Mouse (Mus musculus): ENCODE results near the gene Tmed9. TPM values are rescaled to one million over a fixed set of nuclear protein-coding genes. Genes with fewer than 3 reads are reported as not detected.

Tmed9 gene
- polyA plus RNA-seq, 1 experiment from 2014 or later = 110 TPM

DNA sequence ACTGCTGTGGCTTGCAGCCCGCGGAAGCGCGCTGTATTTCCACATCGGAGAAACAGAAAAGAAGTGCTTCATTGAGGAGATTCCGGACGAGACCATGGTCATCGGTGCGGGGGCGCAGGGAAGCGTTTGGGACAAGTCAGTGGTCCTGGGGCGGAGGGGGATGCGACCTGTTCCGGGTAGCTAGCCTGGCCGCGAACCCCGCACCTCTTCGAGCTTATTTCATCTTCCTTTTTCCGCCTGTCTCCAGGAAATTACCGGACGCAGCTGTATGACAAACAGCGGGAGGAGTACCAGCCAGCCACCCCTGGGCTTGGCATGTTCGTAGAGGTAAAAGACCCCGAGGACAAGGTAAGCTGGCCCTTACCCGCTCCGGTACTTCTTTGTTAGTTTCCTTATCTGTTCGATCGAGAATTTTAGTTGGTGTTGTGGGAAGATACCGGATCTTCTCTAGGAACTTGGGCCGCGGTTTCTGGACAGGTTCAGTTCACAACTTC is 19.8 kb downstream of the Tmed9 start:
- H3K27ac ChIP-seq (replicated peaks) = peak overlapping the region; percentile 87
- peak overlapping the region; percentile 78 for H3K9ac ChIP-seq (replicated peaks)
- ATAC-seq (ENCODE audit: low FRiP score) = peak; percentile 47
- 0 out of 2 replicates have a peak, but pooled peaks cover 4% of the 10 kb centered on the region for H3K27me3 ChIP-seq (replicated peaks)
- peaks cover 23% of the 10 kb centered on the region for H3K4me1 ChIP-seq
- WGBS = under 1% methylated on average over 31 of the region's 31 CpGs
- H3K4me3 ChIP-seq (replicated peaks) = peak overlapping the region; percentile 83
- peak overlapping the region; percentile 67 for H3K4me2 ChIP-seq
- H3K9me3 ChIP-seq (replicated peaks) = no peaks in the 10 kb centered on the region
- peaks cover 38% of the 10 kb centered on the region for H3K36me3 ChIP-seq

- Histone ChIP-seq H3K4me2 (no peak overlapping the region), H3K4me3 (replicated peaks) (no peak overlapping the region), H3K9me3 (replicated peaks) (no peaks in the 10 kb centered on the region), H3K9ac (replicated peaks) (no peak overlapping the region), H3K27ac (replicated peaks) (no peak overlapping the region), H3K27me3 (replicated peaks) (0 out of 2 replicates have a peak, but pooled peaks cover 4% of the 10 kb centered on the region), H3K4me1 (peaks cover 31% of the 10 kb centered on the region), H3K36me3 (peaks cover 40% of the 10 kb centered on the region)
- WGBS = 89% methylated on average over 12 of the region's 12 CpGs
- no peak for ATAC-seq (ENCODE audit: low FRiP score)
Measured at GRCm38 (mm10) chr13:55595375-55595774, 21.8 kb downstream of the Tmed9 start.

- 96% methylated on average over 12 of the region's 12 CpGs for WGBS
- no peak overlapping the region for H3K4me2 ChIP-seq
- peaks cover 45% of the 10 kb centered on the region for H3K4me1 ChIP-seq
- ATAC-seq (ENCODE audit: low FRiP score) = no peak
- H3K9me3 ChIP-seq (replicated peaks) = no peaks in the 10 kb centered on the region
- H3K9ac ChIP-seq (replicated peaks) = no peak overlapping the region
- H3K27ac ChIP-seq (replicated peaks) = no peak overlapping the region
- H3K4me3 ChIP-seq (replicated peaks) = no peak overlapping the region
- H3K27me3 ChIP-seq (replicated peaks) = no peaks in the 10 kb centered on the region
- H3K36me3 ChIP-seq = peaks cover 40% of the 10 kb centered on the region
Measured at GRCm38 (mm10) chr13:55596802-55597201, 23.3 kb downstream of the Tmed9 start.

DNA sequence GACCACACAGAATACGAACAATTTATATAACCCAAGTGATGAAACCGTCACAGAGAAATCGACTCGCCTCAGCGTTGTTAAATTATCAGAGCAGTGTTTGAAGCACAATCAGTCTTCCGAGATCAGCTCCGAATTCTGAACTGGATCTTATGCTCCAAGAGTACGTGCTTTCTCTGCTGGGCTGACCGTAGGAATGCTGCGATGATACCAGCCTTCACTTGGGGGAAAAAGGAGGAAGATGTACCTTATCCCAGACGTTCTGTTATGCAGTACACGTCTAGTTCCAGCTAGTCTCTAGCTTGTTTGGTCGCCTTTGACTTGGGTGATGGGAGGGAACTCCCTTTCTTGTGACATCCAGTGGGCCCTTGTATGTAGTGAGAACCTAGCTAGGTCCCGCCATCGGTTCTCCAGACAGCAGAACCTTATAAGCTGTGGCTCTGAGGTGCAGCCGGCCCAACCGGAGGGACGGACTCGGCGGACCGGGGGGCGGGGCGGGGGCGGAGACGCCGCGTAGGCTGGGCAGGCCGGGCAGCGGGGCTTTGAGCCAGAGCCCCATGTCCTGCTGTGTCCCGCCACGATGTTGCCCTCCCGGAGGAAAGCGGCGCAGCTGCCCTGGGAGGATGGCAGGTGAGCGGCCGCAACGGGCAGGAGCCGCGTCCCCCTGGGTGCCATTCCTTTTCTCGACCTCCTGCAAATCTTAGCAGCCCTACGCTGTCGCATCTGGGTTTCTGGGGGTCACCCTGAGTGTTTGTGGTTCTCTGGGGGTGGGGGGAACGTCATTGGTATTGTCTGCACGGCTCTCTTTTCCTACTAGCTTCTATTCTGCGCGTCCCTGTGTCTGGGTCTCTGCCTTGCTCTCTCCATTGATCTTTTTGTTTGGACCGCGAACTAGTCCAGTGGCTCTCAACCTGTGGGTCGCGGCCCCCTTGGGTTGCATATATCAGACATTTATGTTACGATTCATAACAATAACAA is 26.3 kb downstream of the Tmed9 start, which contains the start of gene B4galt7:
Gene B4galt7 (plus strand): TSS at position 331 of the 975 bp plus-strand sequence.
- no peaks in the 10 kb centered on the region for H3K9me3 ChIP-seq (replicated peaks)
- peak within 1 kb of the TSS; percentile 93 for H3K9ac ChIP-seq (replicated peaks)
- ATAC-seq (ENCODE audit: low FRiP score) = peak; percentile 90
- H3K36me3 ChIP-seq = peaks cover 47% of the 10 kb centered on the region
- peak within 1 kb of the TSS; percentile 86 for H3K27ac ChIP-seq (replicated peaks)
- 10% methylated on average over 51 of the region's 51 CpGs for WGBS
- no peaks in the 10 kb centered on the region for H3K27me3 ChIP-seq (replicated peaks)
- peak within 1 kb of the TSS; percentile 96 for H3K4me3 ChIP-seq (replicated peaks)
- H3K4me2 ChIP-seq = peak within 1 kb of the TSS; percentile 76
- H3K4me1 ChIP-seq = peaks cover 40% of the 10 kb centered on the region

- Histone ChIP-seq H3K4me1 (peaks cover 34% of the 10 kb centered on the region), H3K36me3 (peaks cover 40% of the 10 kb centered on the region), H3K4me3 (replicated peaks) (peak overlapping the region; percentile 96), H3K27ac (replicated peaks) (peak overlapping the region; percentile 86), H3K4me2 (peak overlapping the region; percentile 76), H3K9ac (replicated peaks) (peak overlapping the region; percentile 93), H3K9me3 (replicated peaks) (no peaks in the 10 kb centered on the region), H3K27me3 (replicated peaks) (no peaks in the 10 kb centered on the region)
- 12% methylated on average over 9 of the region's 9 CpGs for WGBS
- ATAC-seq (ENCODE audit: low FRiP score) = peak; percentile 39; the same call in 1 of the 2 replicates
Measured at GRCm38 (mm10) chr13:55600657-55601056, 27.1 kb downstream of the Tmed9 start.

DNA sequence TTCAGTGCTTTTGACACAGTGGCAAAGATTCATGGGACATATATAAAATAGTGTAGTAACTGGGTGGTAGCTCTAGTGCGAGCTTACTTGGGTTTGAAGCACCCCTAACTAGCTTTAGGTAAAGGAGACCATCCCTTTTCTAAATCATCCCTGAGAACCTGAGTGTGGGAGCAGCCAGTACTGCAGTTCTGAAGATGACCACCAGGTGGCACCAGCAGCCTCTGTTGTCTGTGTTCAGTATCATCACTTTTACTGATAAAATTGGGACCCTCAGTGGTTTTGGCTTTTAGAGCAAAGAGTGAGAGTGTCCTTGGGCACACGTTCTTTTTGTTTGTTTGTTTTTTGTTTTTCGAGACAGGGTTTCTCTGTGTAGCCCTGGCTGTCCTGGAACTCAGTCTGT is 28.1 kb downstream of the Tmed9 start:
- WGBS = 10% methylated on average over 3 of the region's 3 CpGs
- Histone ChIP-seq H3K27me3 (replicated peaks) (no peaks in the 10 kb centered on the region), H3K27ac (replicated peaks) (no peak overlapping the region), H3K4me3 (replicated peaks) (0 out of 2 replicates have a peak overlapping the region, but pooled peaks have one; percentile 2), H3K9me3 (replicated peaks) (no peaks in the 10 kb centered on the region), H3K4me2 (peak overlapping the region; percentile 76), H3K4me1 (peaks cover 34% of the 10 kb centered on the region), H3K36me3 (peaks cover 32% of the 10 kb centered on the region), H3K9ac (replicated peaks) (no peak overlapping the region)
- ATAC-seq (ENCODE audit: low FRiP score) = no peak

DNA sequence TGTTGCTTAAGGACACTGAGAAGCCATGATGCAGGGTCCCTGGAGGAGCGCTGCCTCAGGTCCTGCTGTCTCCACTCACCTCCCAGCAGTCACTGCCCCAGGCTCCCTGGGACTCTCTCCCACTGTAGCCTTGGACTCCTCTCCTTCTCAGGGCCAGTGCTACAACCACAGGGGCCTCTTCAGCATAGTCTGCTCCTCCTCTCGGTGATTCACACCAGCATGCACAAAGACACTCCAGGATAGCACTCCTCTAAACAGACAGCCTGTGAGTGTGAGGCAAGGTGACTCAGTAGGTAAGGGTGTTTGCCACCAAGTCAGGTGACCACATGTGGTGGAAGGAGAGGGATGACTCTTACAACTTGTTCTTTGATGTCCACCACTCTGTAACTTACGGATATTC is 31.1 kb downstream of the Tmed9 start:
- Histone ChIP-seq H3K9ac (replicated peaks) (no peak overlapping the region), H3K27me3 (replicated peaks) (no peaks in the 10 kb centered on the region), H3K4me3 (replicated peaks) (no peak overlapping the region), H3K9me3 (replicated peaks) (no peaks in the 10 kb centered on the region), H3K4me1 (peaks cover 28% of the 10 kb centered on the region), H3K4me2 (no peak overlapping the region), H3K36me3 (peaks cover 40% of the 10 kb centered on the region), H3K27ac (replicated peaks) (no peak overlapping the region)
- no peak for ATAC-seq (ENCODE audit: low FRiP score)
- 97% methylated on average over 3 of the region's 3 CpGs for WGBS

DNA sequence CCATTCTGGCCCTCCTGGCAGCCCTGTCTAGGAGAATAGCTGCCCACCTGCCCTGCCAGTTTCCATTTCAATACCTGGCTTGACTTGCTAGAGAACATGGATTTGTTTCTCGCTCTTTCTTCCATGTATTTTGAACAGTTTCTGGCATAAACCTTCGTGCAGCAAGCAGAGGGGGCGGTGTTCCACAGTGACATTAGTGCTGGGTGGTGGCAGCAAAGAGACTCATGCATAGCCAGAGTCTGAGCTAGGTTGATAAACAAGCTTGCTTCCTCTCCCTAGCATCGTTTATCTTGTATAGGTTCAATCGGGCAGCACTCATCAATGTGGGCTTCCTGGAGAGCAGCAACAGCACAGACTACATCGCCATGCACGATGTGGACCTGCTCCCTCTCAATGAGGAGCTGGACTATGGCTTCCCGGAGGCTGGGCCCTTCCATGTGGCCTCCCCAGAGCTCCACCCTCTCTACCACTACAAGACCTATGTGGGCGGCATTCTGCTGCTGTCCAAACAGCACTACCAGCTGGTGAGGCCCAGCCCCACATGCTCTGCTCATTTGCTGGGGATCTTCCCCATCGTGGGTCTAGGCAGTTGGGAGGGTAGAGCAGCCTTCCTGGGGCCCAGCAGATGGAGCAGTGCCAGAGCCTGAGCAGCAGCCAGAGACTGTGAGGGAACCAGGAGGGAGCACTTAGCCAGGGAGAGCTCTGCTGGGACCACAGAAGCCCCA is 33.5 kb downstream of the Tmed9 start:
- H3K4me3 ChIP-seq (replicated peaks) = no peak overlapping the region

GRCm38 (mm10) chr13:55607624-55608006 is 34.1 kb downstream of the Tmed9 start:
- Histone ChIP-seq H3K27ac (replicated peaks) (no peak overlapping the region), H3K4me3 (replicated peaks) (no peak overlapping the region), H3K9ac (replicated peaks) (no peak overlapping the region), H3K9me3 (replicated peaks) (no peaks in the 10 kb centered on the region), H3K4me2 (no peak overlapping the region), H3K4me1 (0 out of 2 replicates have a peak, but pooled peaks cover 4% of the 10 kb centered on the region), H3K27me3 (replicated peaks) (no peaks in the 10 kb centered on the region), H3K36me3 (peaks cover 60% of the 10 kb centered on the region)
- no peak for ATAC-seq (ENCODE audit: low FRiP score)
- WGBS = 90% methylated on average over 2 of the region's 2 CpGs

More for the DNA sequence above, 33.5 kb downstream of the Tmed9 start:
- Histone ChIP-seq H3K4me2 (no peak overlapping the region), H3K4me1 (peaks cover 9% of the 10 kb centered on the region), H3K9me3 (replicated peaks) (no peaks in the 10 kb centered on the region), H3K27me3 (replicated peaks) (no peaks in the 10 kb centered on the region), H3K27ac (replicated peaks) (no peak overlapping the region), H3K9ac (replicated peaks) (no peak overlapping the region), H3K36me3 (peaks cover 57% of the 10 kb centered on the region)
- no peak for ATAC-seq (ENCODE audit: low FRiP score)
- WGBS = 86% methylated on average over 10 of the region's 10 CpGs

DNA sequence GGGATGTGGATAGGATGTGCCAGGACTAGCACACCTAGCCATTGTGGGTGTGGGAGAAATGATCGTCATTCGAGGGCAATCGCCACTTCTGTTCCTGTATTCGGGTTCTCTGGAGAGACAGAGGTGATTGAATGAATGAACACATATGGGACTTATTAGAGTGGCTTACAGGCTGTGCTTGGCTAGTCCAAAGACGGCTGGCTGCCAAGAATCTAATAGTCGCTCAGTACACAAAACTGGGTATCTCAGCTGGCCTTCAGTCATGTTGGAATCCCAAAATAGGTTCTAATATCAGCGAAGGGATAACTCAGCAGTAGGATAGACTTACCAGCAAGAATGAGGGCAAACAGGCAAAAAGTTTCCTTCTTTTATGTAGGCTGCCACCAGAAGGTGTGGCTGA is 38.5 kb downstream of the Tmed9 start:
- Histone ChIP-seq H3K4me2 (no peak overlapping the region), H3K27me3 (replicated peaks) (no peaks in the 10 kb centered on the region), H3K4me1 (no peaks in the 10 kb centered on the region), H3K9ac (replicated peaks) (no peak overlapping the region), H3K36me3 (peaks cover 49% of the 10 kb centered on the region), H3K4me3 (replicated peaks) (no peak overlapping the region), H3K27ac (replicated peaks) (no peak overlapping the region), H3K9me3 (replicated peaks) (no peaks in the 10 kb centered on the region)
- no peak for ATAC-seq (ENCODE audit: low FRiP score)
- 93% methylated on average over 7 of the region's 7 CpGs for WGBS

- Histone ChIP-seq H3K4me2 (no peak overlapping the region), H3K9ac (replicated peaks) (no peak overlapping the region), H3K9me3 (replicated peaks) (no peaks in the 10 kb centered on the region), H3K4me1 (no peaks in the 10 kb centered on the region), H3K27ac (replicated peaks) (no peak overlapping the region), H3K27me3 (replicated peaks) (no peaks in the 10 kb centered on the region), H3K4me3 (replicated peaks) (no peak overlapping the region), H3K36me3 (peaks cover 36% of the 10 kb centered on the region)
- WGBS = 41% methylated on average over 5 of the region's 5 CpGs
- no peak for ATAC-seq (ENCODE audit: low FRiP score)
Measured at GRCm38 (mm10) chr13:55613471-55613870, 39.9 kb downstream of the Tmed9 start.
